Mouse (Mus musculus) embryonic facial prominence, embryonic 12.5 days (tissue): ENCODE measurements around the gene Slc9c1. TPM values are rescaled to one million over a fixed set of nuclear protein-coding genes. Genes with fewer than 3 reads are reported as not detected.
"Not testable (repeated sequence)": the region's sequence is repeated elsewhere in the genome, so short reads cannot be mapped to it uniquely, and the experiment has no call there.

Experiments
- ATAC-seq: fragments of 200-750 bp; cut with Nextera tagmentation; 2 replicates; pipeline ENCODE4 v1.8.0; 2017; ENCODE audit not compliant: insufficient number of reproducible peaks, insufficient read depth, low FRiP score, low TSS enrichment
- H3K27ac ChIP-seq: fragments of 300-500 bp; sonication (generic); 2 replicates; pipeline ENCODE4 v1.5.1; 2016; ENCODE audit warnings: mild to moderate bottlenecking
- H3K27me3 ChIP-seq: fragments of 300-500 bp; sonication (generic); 2 replicates; pipeline ENCODE4 v1.6.1; 2016; ENCODE audit warnings: mild to moderate bottlenecking, moderate library complexity
- H3K36me3 ChIP-seq: fragments of 300-500 bp; sonication (generic); 2 replicates; pipeline ENCODE4 v1.6.1; 2016; ENCODE audit warnings: mild to moderate bottlenecking
- H3K4me1 ChIP-seq: fragments of 300-500 bp; sonication (generic); 2 replicates; pipeline ENCODE4 v1.6.1; 2016
- H3K4me2 ChIP-seq: fragments of 300-500 bp; sonication (generic); replicated peaks from 2 replicates; pipeline ENCODE4 v1.6.1; 2016; ENCODE audit warnings: mild to moderate bottlenecking, moderate library complexity
- H3K4me3 ChIP-seq: fragments of 300-500 bp; sonication (generic); 2 replicates; pipeline ENCODE4 v1.5.1; 2016; ENCODE audit warnings: mild to moderate bottlenecking
- H3K9ac ChIP-seq: fragments of 300-500 bp; sonication (generic); 2 replicates; pipeline ENCODE4 v1.6.1; 2016; ENCODE audit warnings: mild to moderate bottlenecking, moderate library complexity
- H3K9me3 ChIP-seq: fragments of 300-500 bp; sonication (generic); 2 replicates; pipeline ENCODE4 v1.6.1; 2016; ENCODE audit warnings: mild to moderate bottlenecking, moderate library complexity
- WGBS: fragments of 180-500 bp; shearing (Covaris S2); methylation state at CpG from one replicate; pipeline ENCODE4 v1.1.7; 2016; 5-methylcytosine and 5-hydroxymethylcytosine counted together
- polyA plus RNA-seq: library from polyadenylated mRNA; unstranded; fragments of >200 nt; fragmentation: Nextera tagmentation; extraction: Ambion mirVana; gene quantifications from 2 replicates; pipeline ENCODE4 v1.2.1, GENCODE M21; 2016

Gene Slc9c1
- not detected in 2 replicates for polyA plus RNA-seq

- Histone ChIP-seq H3K27me3 (no peaks in the 10 kb centered on the region), H3K4me3 (no peak within 1 kb of the TSS), H3K27ac (no peak within 1 kb of the TSS), H3K36me3 (no peaks in the 10 kb centered on the region), H3K4me1 (no peaks in the 10 kb centered on the region), H3K9me3 (no peaks in the 10 kb centered on the region), H3K9ac (no peak within 1 kb of the TSS), H3K4me2 (no peak within 1 kb of the TSS)
- WGBS, result 88% methylated on average over 5 of the region's 5 CpGs
- ATAC-seq, result no peak
Observed at GRCm38 (mm10) chr16:45535009-45535408, at the start of gene Slc9c1. Slc9c1 (plus strand) TSS chr16:45535309.

GRCm38 (mm10) chr16:45492927-45493326, 42.2 kb upstream of the Slc9c1 start, which contains the start of gene Gm609:
Gm609 (minus strand) TSS chr16:45492969.
- no peaks in the 10 kb centered on the region for H3K9me3 ChIP-seq
- no peaks in the 10 kb centered on the region for H3K36me3 ChIP-seq
- H3K27ac ChIP-seq, result no peak within 1 kb of the TSS
- H3K4me2 ChIP-seq, result no peak within 1 kb of the TSS
- ATAC-seq, result no peak
- H3K9ac ChIP-seq, result no peak within 1 kb of the TSS
- H3K27me3 ChIP-seq, result no peaks in the 10 kb centered on the region
- H3K4me3 ChIP-seq, result no peak within 1 kb of the TSS
- no peaks in the 10 kb centered on the region for H3K4me1 ChIP-seq
- 83% methylated on average over 5 of the region's 5 CpGs for WGBS

- no peaks in the 10 kb centered on the region for H3K9me3 ChIP-seq
- H3K9ac ChIP-seq, result no peak overlapping the region
- 85% methylated on average over 1 of the region's 1 CpGs for WGBS
- H3K4me2 ChIP-seq, result no peak overlapping the region
- no peak overlapping the region for H3K4me3 ChIP-seq
- no peaks in the 10 kb centered on the region for H3K36me3 ChIP-seq
- H3K27ac ChIP-seq, result no peak overlapping the region
- no peaks in the 10 kb centered on the region for H3K4me1 ChIP-seq
- no peaks in the 10 kb centered on the region for H3K27me3 ChIP-seq
- ATAC-seq, result no peak
Observed at GRCm38 (mm10) chr16:45495326-45495725, 39.8 kb upstream of the Slc9c1 start.

- H3K9ac ChIP-seq, result no peak overlapping the region
- WGBS, result 82% methylated on average over 5 of the region's 5 CpGs
Observed at GRCm38 (mm10) chr16:45525551-45525950, 9.6 kb upstream of the Slc9c1 start.

GRCm38 (mm10) chr16:45531950-45532349, 3.2 kb upstream of the Slc9c1 start, which contains the start of gene Gm17783:
Gm17783 (minus strand) TSS chr16:45532050.
- no peaks in the 10 kb centered on the region for H3K9me3 ChIP-seq
- WGBS, result 85% methylated on average over 4 of the region's 4 CpGs

More at GRCm38 (mm10) chr16:45525551-45525950, 9.6 kb upstream of the Slc9c1 start:
- ATAC-seq, result no peak
- no peaks in the 10 kb centered on the region for H3K4me1 ChIP-seq
- no peaks in the 10 kb centered on the region for H3K27me3 ChIP-seq
- no peaks in the 10 kb centered on the region for H3K9me3 ChIP-seq
- H3K4me3 ChIP-seq, result no peak overlapping the region
- H3K27ac ChIP-seq, result no peak overlapping the region
- H3K4me2 ChIP-seq, result no peak overlapping the region
- no peaks in the 10 kb centered on the region for H3K36me3 ChIP-seq

GRCm38 (mm10) chr16:45538342-45538741, 3.2 kb downstream of the Slc9c1 start:
- H3K27ac ChIP-seq, H3K4me3 ChIP-seq, ATAC-seq, H3K4me2 ChIP-seq, H3K4me1 ChIP-seq, H3K27me3 ChIP-seq, H3K9me3 ChIP-seq, H3K9ac ChIP-seq, H3K36me3 ChIP-seq: not testable (repeated sequence)
- 68% methylated on average over 1 of the region's 1 CpGs for WGBS

More at GRCm38 (mm10) chr16:45531950-45532349, 3.2 kb upstream of the Slc9c1 start, which contains the start of gene Gm17783:
- Histone ChIP-seq H3K27me3 (no peaks in the 10 kb centered on the region), H3K36me3 (no peaks in the 10 kb centered on the region), H3K4me1 (no peaks in the 10 kb centered on the region), H3K4me2 (no peak within 1 kb of the TSS), H3K9ac (no peak within 1 kb of the TSS), H3K4me3 (no peak within 1 kb of the TSS), H3K27ac (no peak within 1 kb of the TSS)
- ATAC-seq, result no peak

- Histone ChIP-seq H3K4me2 (no peak overlapping the region), H3K4me1 (no peaks in the 10 kb centered on the region), H3K27ac (no peak overlapping the region), H3K4me3 (no peak overlapping the region), H3K36me3 (no peaks in the 10 kb centered on the region), H3K27me3 (no peaks in the 10 kb centered on the region), H3K9me3 (no peaks in the 10 kb centered on the region), H3K9ac (no peak overlapping the region)
- ATAC-seq, result no peak
Observed at GRCm38 (mm10) chr16:45542108-45542507, 7.0 kb downstream of the Slc9c1 start.

GRCm38 (mm10) chr16:45544341-45544740, 9.2 kb downstream of the Slc9c1 start:
- H3K4me3 ChIP-seq, result no peak overlapping the region
- H3K4me2 ChIP-seq, result no peak overlapping the region
- no peak overlapping the region for H3K9ac ChIP-seq
- H3K4me1 ChIP-seq, result no peaks in the 10 kb centered on the region
- no peak overlapping the region for H3K27ac ChIP-seq
- no peak for ATAC-seq
- H3K27me3 ChIP-seq, result no peaks in the 10 kb centered on the region
- H3K9me3 ChIP-seq, result no peaks in the 10 kb centered on the region
- WGBS, result 79% methylated on average over 3 of the region's 3 CpGs
- no peaks in the 10 kb centered on the region for H3K36me3 ChIP-seq

- H3K9ac ChIP-seq, result no peak overlapping the region
- H3K36me3 ChIP-seq, result no peaks in the 10 kb centered on the region
- no peaks in the 10 kb centered on the region for H3K9me3 ChIP-seq
- no peak overlapping the region for H3K27ac ChIP-seq
- no peak for ATAC-seq
- no peaks in the 10 kb centered on the region for H3K4me1 ChIP-seq
- H3K27me3 ChIP-seq, result no peaks in the 10 kb centered on the region
- H3K4me2 ChIP-seq, result no peak overlapping the region
- no peak overlapping the region for H3K4me3 ChIP-seq
Observed at GRCm38 (mm10) chr16:45547982-45548381, 12.9 kb downstream of the Slc9c1 start.

GRCm38 (mm10) chr16:45551579-45551978, 16.5 kb downstream of the Slc9c1 start:
- Histone ChIP-seq H3K4me1 (no peaks in the 10 kb centered on the region), H3K27me3 (no peaks in the 10 kb centered on the region), H3K9me3 (no peaks in the 10 kb centered on the region), H3K4me3 (no peak overlapping the region), H3K36me3 (no peaks in the 10 kb centered on the region), H3K4me2 (no peak overlapping the region), H3K27ac (no peak overlapping the region), H3K9ac (no peak overlapping the region)
- WGBS, result 85% methylated on average over 2 of the region's 2 CpGs
- ATAC-seq, result no peak

GRCm38 (mm10) chr16:45561747-45562146, 26.6 kb downstream of the Slc9c1 start:
- Histone ChIP-seq H3K27me3 (no peaks in the 10 kb centered on the region), H3K4me3 (no peak overlapping the region), H3K4me1 (no peaks in the 10 kb centered on the region), H3K4me2 (no peak overlapping the region), H3K27ac (no peak overlapping the region), H3K36me3 (no peaks in the 10 kb centered on the region), H3K9ac (no peak overlapping the region), H3K9me3 (no peaks in the 10 kb centered on the region)
- WGBS, result 53% methylated on average over 3 of the region's 3 CpGs
- no peak for ATAC-seq

GRCm38 (mm10) chr16:45572307-45572706, 37.2 kb downstream of the Slc9c1 start:
- no peak overlapping the region for H3K27ac ChIP-seq
- H3K4me3 ChIP-seq, result no peak overlapping the region
- no peaks in the 10 kb centered on the region for H3K27me3 ChIP-seq
- no peak for ATAC-seq
- H3K4me1 ChIP-seq, result no peaks in the 10 kb centered on the region
- no peak overlapping the region for H3K4me2 ChIP-seq
- WGBS, result 87% methylated on average over 3 of the region's 3 CpGs
- H3K36me3 ChIP-seq, result no peaks in the 10 kb centered on the region
- no peaks in the 10 kb centered on the region for H3K9me3 ChIP-seq
- H3K9ac ChIP-seq, result no peak overlapping the region

- Histone ChIP-seq H3K4me3 (no peak overlapping the region), H3K9ac (no peak overlapping the region), H3K27ac (no peak overlapping the region), H3K9me3 (no peaks in the 10 kb centered on the region), H3K36me3 (no peaks in the 10 kb centered on the region), H3K27me3 (no peaks in the 10 kb centered on the region), H3K4me1 (no peaks in the 10 kb centered on the region), H3K4me2 (no peak overlapping the region)
- no peak for ATAC-seq
- 61% methylated on average over 12 of the region's 12 CpGs for WGBS
Observed at GRCm38 (mm10) chr16:45579883-45580282, 44.8 kb downstream of the Slc9c1 start.
